Mouse (Mus musculus): Measurements from ENCODE around the gene Eftud2. TPM values are rescaled to one million over a fixed set of nuclear protein-coding genes. Genes with fewer than 3 reads are reported as not detected.

Eftud2 gene
- polyA plus RNA-seq, 1 experiment = 23.9 TPM

GRCm38 (mm10) chr11:102887433-102887832, 6.6 kb upstream of the Eftud2 start:
- H3K9me3 ChIP-seq (ENCODE audit: control insufficient read depth, low read length) = no peaks in the 10 kb centered on the region
- H3K27me3 ChIP-seq (ENCODE audit: control insufficient read depth) = peaks cover 40% of the 10 kb centered on the region
- TF ChIP-seq TAL1 (IDR thresholded peaks at IDR 0.05; ENCODE audit: low read length) (no peak), GATA1 (IDR thresholded peaks at IDR 0.05; ENCODE audit: low read length) (no peak)
- H3K4me1 ChIP-seq (ENCODE audit: control insufficient read depth) = peaks cover 59% of the 10 kb centered on the region
- peaks cover 52% of the 10 kb centered on the region for H3K36me3 ChIP-seq (ENCODE audit: control insufficient read depth)
- H3K4me3 ChIP-seq (replicated peaks) = no peak overlapping the region

- H3K4me3 ChIP-seq (replicated peaks) = no peak within 1 kb of the TSS
- TF ChIP-seq TAL1 (IDR thresholded peaks at IDR 0.05; ENCODE audit: low read length) (no peak), GATA1 (IDR thresholded peaks at IDR 0.05; ENCODE audit: low read length) (no peak)
- peaks cover 32% of the 10 kb centered on the region for H3K36me3 ChIP-seq (ENCODE audit: control insufficient read depth)
- peaks cover 42% of the 10 kb centered on the region for H3K27me3 ChIP-seq (ENCODE audit: control insufficient read depth)
- H3K4me1 ChIP-seq (ENCODE audit: control insufficient read depth) = peaks cover 58% of the 10 kb centered on the region
- H3K9me3 ChIP-seq (ENCODE audit: control insufficient read depth, low read length) = no peaks in the 10 kb centered on the region
Measured at GRCm38 (mm10) chr11:102884616-102885219, 3.9 kb upstream of the Eftud2 start, which contains the start of gene Fam187a. TSS of gene Fam187a (plus strand) at chr11:102885169.

- Histone ChIP-seq H3K9me3 (ENCODE audit: control insufficient read depth, low read length) (no peaks in the 10 kb centered on the region), H3K36me3 (ENCODE audit: control insufficient read depth) (peaks cover 39% of the 10 kb centered on the region), H3K4me1 (ENCODE audit: control insufficient read depth) (peaks cover 63% of the 10 kb centered on the region), H3K27me3 (ENCODE audit: control insufficient read depth) (peaks cover 25% of the 10 kb centered on the region), H3K4me3 (replicated peaks) (peak overlapping the region; percentile 88)
- TF ChIP-seq TAL1 (IDR thresholded peaks at IDR 0.05; ENCODE audit: low read length) (no peak), GATA1 (IDR thresholded peaks at IDR 0.05; ENCODE audit: low read length) (no peak)
Measured at GRCm38 (mm10) chr11:102881314-102882198, 771 bp upstream of the Eftud2 start.

GRCm38 (mm10) chr11:102879558-102879957, 1.2 kb downstream of the Eftud2 start:
- Histone ChIP-seq H3K36me3 (ENCODE audit: control insufficient read depth) (peaks cover 47% of the 10 kb centered on the region), H3K4me3 (replicated peaks) (peak overlapping the region; percentile 88), H3K27me3 (ENCODE audit: control insufficient read depth) (peaks cover 17% of the 10 kb centered on the region), H3K4me1 (ENCODE audit: control insufficient read depth) (peaks cover 50% of the 10 kb centered on the region), H3K9me3 (ENCODE audit: control insufficient read depth, low read length) (no peaks in the 10 kb centered on the region)
- TF ChIP-seq TAL1 (IDR thresholded peaks at IDR 0.05; ENCODE audit: low read length) (no peak), GATA1 (IDR thresholded peaks at IDR 0.05; ENCODE audit: low read length) (no peak)

GRCm38 (mm10) chr11:102874801-102875334, 5.9 kb downstream of the Eftud2 start:
- no peaks in the 10 kb centered on the region for H3K27me3 ChIP-seq (ENCODE audit: control insufficient read depth)
- TF ChIP-seq GATA1 (IDR thresholded peaks at IDR 0.05; ENCODE audit: low read length) = no peak
- TF ChIP-seq TAL1 (IDR thresholded peaks at IDR 0.05; ENCODE audit: low read length) = no peak
- no peak overlapping the region for H3K4me3 ChIP-seq (replicated peaks)
- H3K9me3 ChIP-seq (ENCODE audit: control insufficient read depth, low read length) = no peaks in the 10 kb centered on the region
- peaks cover 85% of the 10 kb centered on the region for H3K36me3 ChIP-seq (ENCODE audit: control insufficient read depth)
- H3K4me1 ChIP-seq (ENCODE audit: control insufficient read depth) = peaks cover 14% of the 10 kb centered on the region

- peaks cover 98% of the 10 kb centered on the region for H3K36me3 ChIP-seq (ENCODE audit: control insufficient read depth)
- no peaks in the 10 kb centered on the region for H3K4me1 ChIP-seq (ENCODE audit: control insufficient read depth)
- no peaks in the 10 kb centered on the region for H3K27me3 ChIP-seq (ENCODE audit: control insufficient read depth)
- TF ChIP-seq TAL1 (IDR thresholded peaks at IDR 0.05; ENCODE audit: low read length) (no peak), GATA1 (IDR thresholded peaks at IDR 0.05; ENCODE audit: low read length) (no peak)
- no peaks in the 10 kb centered on the region for H3K9me3 ChIP-seq (ENCODE audit: control insufficient read depth, low read length)
- no peak overlapping the region for H3K4me3 ChIP-seq (replicated peaks)
Measured at GRCm38 (mm10) chr11:102864272-102864671, 16.5 kb downstream of the Eftud2 start.

GRCm38 (mm10) chr11:102859933-102860332, 20.9 kb downstream of the Eftud2 start:
- Histone ChIP-seq H3K4me3 (replicated peaks) (no peak overlapping the region), H3K9me3 (ENCODE audit: control insufficient read depth, low read length) (no peaks in the 10 kb centered on the region), H3K36me3 (ENCODE audit: control insufficient read depth) (peaks cover 99% of the 10 kb centered on the region), H3K27me3 (ENCODE audit: control insufficient read depth) (no peaks in the 10 kb centered on the region), H3K4me1 (ENCODE audit: control insufficient read depth) (no peaks in the 10 kb centered on the region)
- no peak for TF ChIP-seq TAL1 (IDR thresholded peaks at IDR 0.05; ENCODE audit: low read length)
- TF ChIP-seq GATA1 (IDR thresholded peaks at IDR 0.05; ENCODE audit: low read length) = no peak

GRCm38 (mm10) chr11:102858951-102859350, 21.8 kb downstream of the Eftud2 start:
- peaks cover 99% of the 10 kb centered on the region for H3K36me3 ChIP-seq (ENCODE audit: control insufficient read depth)
- H3K9me3 ChIP-seq (ENCODE audit: control insufficient read depth, low read length) = no peaks in the 10 kb centered on the region

GRCm38 (mm10) chr11:102855941-102856340, 24.8 kb downstream of the Eftud2 start:
- Histone ChIP-seq H3K4me3 (replicated peaks) (no peak overlapping the region), H3K4me1 (ENCODE audit: control insufficient read depth) (no peaks in the 10 kb centered on the region), H3K36me3 (ENCODE audit: control insufficient read depth) (peaks cover 99% of the 10 kb centered on the region), H3K9me3 (ENCODE audit: control insufficient read depth, low read length) (no peaks in the 10 kb centered on the region), H3K27me3 (ENCODE audit: control insufficient read depth) (no peaks in the 10 kb centered on the region)
- TF ChIP-seq TAL1 (IDR thresholded peaks at IDR 0.05; ENCODE audit: low read length) (no peak), GATA1 (IDR thresholded peaks at IDR 0.05; ENCODE audit: low read length) (no peak)

More at GRCm38 (mm10) chr11:102858951-102859350, 21.8 kb downstream of the Eftud2 start:
- Histone ChIP-seq H3K4me3 (replicated peaks) (no peak overlapping the region), H3K4me1 (ENCODE audit: control insufficient read depth) (no peaks in the 10 kb centered on the region), H3K27me3 (ENCODE audit: control insufficient read depth) (no peaks in the 10 kb centered on the region)
- no peak for TF ChIP-seq TAL1 (IDR thresholded peaks at IDR 0.05; ENCODE audit: low read length)
- TF ChIP-seq GATA1 (IDR thresholded peaks at IDR 0.05; ENCODE audit: low read length) = no peak
